Mouse (Mus musculus) cerebellum, postnatal 4 days (tissue): ENCODE measurements around the gene Rab34.
"Not testable (repeated sequence)": the region's sequence is repeated elsewhere in the genome, so short reads cannot be mapped to it uniquely, and the experiment has no call there.

Source experiments
- DNase-seq, 2 experiments: peaks; one replicate each; pipeline ENCODE4 v3.0.0; 2022; ENCODE audit warnings: low spot score in 2 of 2, mixed read lengths in 1 of 2

Rab34 gene

GRCm38 (mm10) chr11:78180081-78180761, 8.0 kb upstream of the Rab34 start:
- no peak for DNase-seq

- DNase-seq, result no peak
These were observed 6.3 kb upstream of the Rab34 start for GRCm38 (mm10) chr11:78181830-78182357.

DNA sequence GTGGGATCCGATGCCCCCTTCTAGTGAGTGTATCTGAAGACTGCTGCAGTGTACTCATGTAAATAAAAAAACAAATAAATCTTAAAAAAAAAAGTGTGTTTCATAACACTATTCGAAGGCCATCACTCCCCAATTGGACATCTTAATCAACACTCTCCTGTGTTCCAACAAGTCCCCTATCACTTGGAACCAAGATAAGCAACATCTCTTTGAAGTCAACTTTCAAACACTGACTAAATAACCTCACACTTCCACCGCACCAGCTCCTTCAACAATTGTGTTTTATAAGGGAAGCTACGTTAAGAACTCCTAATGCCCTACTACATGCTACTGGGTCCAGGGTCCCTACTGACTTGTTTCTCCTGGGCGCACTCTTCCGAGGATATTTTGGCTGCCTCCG, 5.8 kb upstream of the Rab34 start:
- no peak for DNase-seq

- peak in 1 of 2 experiments; percentile 73 for DNase-seq
These were observed 5.0 kb upstream of the Rab34 start, which contains the start of gene Rpl23a for GRCm38 (mm10) chr11:78182961-78183844. TSS of gene Rpl23a (minus strand) at chr11:78183584.

DNA sequence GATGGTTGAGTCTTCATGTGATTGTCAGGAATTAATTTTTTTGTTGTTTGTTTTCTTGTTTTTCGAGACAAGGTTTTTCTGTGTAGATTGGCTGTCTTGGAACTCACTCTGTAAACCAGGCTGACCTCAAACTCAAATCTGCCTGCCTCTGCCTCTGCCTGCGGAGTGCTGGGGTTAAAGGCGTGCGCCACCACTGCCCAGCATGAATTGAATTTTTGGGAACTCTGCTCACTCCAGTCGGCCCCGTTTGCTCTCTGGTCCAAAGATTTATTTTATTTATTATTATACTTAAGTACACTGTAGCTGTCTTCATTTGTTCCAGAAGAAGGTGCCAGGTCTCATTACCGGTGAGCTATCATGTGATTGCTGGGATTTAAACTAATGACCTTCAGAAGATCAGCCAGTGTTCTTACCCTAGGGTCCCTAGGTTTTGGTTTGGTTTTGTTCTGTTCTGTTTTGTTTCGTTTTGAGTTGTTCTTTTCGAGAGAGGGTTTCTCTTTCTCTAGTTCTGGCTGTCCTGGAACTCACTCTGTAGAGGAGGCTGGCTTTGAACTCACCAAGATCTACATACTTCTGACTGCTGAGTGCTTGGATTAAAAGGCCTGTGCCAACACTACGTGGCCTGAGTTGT, 4.2 kb upstream of the Rab34 start:
- DNase-seq, result no peak

DNA sequence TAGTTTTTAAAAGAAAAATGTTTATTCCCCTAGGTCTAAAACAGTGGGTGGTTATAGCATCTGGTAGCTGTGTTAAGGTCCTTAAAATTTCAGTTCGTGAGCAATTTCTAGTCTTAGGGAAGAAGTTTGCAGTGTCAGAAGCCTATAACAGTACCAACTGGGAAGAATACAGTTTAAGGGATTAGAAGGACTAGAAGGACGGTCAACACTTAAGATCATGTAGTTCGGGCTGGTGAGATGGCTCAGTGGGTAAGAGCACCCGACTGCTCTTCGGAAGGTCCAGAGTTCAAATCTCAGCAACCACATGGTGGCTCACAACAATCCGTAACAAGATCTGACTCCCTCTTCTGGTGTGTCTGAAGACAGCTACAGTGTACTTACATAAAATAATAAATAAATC, 3.5 kb upstream of the Rab34 start:
- not testable (repeated sequence) for DNase-seq

GRCm38 (mm10) chr11:78189234-78190040, 1.2 kb downstream of the Rab34 start:
- peak; percentile 53 to 81 for DNase-seq

- no peak for DNase-seq
These were observed 1.8 kb downstream of the Rab34 start for GRCm38 (mm10) chr11:78190041-78190440.

DNA sequence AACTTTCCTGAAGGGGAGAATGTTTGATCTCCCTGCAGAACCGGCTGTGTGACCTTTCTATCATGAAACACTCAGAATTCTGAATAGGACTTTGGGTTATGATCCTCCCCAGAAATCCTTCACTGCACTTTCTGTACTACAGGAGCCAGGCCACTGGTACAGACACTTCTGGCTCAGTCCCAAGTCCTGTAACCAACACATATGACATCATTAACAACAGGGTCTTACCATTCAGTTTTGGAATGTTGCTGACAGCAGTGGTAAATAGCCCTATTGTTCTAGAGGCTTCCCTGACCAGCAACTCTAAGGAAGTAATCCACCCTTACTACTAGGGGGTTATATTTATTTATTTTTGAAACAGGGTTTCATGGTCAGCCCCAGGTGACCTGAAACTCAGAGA, 4.9 kb downstream of the Rab34 start, which contains the start of gene Proca1:
Gene Proca1, plus strand, starts transcription at position 280 of the 400 bp plus-strand sequence.
- DNase-seq, result no peak

DNA sequence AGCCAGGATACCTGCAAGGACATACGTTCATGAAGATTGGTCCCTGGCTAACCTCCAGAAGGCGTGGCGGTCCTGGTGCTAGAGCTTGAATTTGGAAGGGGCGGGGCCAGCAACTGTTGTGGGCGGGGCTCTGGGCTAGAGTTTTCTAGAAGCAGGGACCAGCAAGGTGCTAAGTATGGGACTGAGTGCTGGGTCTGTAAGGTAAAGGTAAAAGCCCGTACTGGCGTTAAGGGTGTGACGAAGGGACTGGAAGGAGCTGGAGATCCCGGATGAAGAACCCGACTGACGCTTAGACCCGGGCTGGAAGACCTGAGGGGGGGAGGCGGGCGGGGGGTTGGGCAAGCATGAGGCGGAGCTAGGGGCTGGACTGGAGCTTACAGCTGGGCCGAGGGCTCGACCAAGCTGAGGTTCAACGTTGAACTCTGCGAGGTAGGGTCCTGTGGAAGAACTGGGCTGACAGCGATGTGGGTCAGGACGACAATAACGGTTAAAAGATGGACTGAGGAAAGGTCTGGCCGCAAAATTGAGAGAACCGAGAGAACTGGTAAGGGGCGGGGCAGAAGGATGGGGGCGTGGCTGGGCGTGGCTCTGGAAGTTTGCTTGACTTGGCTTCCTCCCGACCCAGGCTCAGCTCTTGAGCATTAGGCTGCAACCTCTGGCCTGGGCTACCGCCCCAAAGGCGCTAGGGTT, 6.3 kb downstream of the Rab34 start:
- DNase-seq, result no peak

DNA sequence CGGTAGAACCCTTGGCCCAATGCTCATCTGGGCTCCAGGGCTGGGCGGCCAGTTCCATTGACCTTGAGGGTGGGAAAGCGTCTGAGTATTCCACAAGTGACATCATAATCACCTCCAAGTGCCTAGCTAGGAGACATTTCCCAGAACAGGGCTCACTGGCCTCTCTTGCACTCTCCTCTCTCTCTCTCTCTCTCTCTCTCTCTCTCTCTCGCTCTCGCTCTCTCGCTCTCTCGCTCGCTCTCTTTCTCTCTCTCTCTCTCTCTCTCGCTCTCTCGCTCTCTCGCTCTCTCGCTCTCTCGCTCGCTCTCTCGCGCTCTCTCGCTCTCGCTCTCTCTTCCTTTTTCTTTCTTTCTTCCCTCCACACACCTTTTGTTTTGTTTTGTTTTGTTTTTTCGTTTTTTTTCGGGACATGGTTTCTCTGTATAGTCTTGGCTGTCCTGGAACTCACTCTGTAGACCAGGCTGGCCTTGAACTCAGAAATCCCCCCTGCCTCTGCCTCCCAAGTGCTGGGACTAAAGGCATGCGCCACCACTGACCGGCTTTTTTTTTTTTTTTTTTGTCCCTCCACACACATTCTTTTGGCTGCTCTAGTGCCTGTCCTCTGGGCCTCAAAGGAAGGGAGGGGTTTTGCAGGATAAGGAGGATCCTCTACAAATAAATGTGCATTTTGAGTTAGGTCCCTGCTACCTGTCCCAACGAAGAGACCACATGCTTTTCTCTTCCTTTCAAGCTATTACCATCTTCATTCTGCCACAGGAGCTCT, 7.1 kb downstream of the Rab34 start:
- DNase-seq, result no peak

DNA sequence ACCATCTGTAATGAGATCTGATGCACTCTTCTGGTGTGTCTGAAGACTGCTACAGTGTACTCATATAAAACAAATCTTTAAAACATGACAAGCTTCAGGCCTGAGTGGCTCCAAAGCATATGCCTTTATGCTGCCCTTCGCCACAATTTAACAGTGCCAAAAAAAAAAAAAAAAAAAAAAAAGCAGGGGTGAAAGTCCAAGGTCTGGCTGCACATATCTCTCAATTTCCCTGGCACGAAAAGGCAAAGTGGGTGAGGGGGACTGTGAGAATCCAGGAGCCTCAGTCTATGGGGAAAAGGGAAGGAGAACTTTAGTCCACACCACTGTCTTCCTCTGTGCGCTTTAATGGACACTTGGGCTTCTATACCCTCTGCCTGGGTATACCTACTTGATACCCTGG, 14.1 kb downstream of the Rab34 start:
- no peak for DNase-seq

DNA sequence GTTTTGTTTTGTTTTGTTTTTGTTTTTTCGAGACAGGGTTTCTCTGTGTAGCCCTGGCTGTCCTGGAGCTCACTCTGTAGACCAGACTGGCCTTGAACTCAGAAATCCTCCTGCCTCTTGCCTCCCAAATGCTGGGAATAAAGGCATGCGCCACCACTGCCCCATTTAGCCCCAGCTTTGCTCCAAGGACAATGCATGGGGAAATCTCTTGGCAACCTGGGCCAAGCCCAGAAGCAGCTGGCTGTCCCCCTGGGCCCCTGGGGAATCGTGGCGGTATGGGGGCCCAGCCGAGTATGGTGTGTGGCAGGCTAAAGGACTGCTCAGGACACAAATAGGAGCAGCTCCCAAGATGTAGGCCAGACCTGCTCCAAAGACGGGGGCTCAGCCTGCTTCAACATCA, 16.1 kb downstream of the Rab34 start:
- no peak for DNase-seq

DNA sequence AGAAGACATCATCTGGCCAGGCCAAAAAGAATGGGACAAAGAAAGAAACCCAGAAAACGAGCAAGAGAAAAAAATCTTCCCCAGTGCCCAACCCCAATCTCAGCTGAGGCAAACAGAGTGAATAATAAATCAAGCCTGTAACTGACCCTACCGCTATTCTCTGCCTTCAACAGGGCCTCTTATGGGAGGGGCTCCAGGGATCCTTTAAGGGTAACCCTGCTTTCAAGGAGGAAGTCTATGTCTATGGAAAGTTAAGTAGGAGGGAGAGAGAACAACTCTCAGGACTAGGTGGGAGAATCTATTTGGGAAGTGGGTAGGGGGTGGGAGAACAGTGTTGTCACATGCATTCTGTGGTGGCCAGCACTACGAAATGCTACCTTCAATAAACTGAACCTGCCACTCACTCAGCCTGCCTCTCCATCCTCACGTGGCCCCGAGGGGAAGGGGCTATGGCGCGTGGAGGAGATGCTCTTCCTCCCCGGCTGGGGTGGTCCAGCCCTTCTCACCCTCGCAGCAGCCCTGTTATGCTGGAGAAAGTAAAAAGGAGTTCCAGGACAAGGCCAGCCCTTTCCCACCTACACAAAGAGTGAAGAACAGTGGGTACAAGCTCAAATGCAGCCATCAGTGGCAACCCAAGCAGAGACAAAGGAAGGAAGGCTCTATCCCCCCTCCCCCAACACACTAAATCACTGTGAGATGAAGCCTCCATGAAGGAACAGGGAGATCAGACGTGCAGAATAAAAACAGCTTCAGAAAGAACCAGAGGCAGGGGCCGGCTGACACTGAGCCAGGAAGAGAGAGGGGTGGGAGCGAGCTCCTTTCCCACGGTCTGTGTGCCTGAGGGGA, 17.4 kb downstream of the Rab34 start:
- DNase-seq, result no peak

DNA sequence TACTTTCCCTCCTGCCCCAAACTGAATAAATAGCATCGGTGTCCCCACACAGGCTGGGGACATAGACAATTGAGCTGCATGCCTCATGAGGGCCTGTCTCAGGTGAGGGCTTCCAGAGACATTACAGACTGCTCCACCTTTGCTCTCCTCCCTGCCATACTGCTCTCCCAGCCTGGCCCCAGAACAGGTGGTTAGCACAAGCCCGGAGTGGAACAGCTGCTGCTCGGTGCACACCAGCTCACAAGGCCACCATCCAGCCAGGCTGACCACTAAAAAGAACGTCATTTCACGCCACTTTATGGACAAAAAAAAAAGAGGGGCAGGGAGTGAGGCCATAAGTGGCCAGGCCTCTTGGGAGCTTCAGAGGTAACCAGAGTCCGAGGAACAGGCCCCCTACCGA, 19.0 kb downstream of the Rab34 start:
- DNase-seq, result no peak

GRCm38 (mm10) chr11:78209886-78210285, 21.7 kb downstream of the Rab34 start:
- DNase-seq, result no peak

- no peak for DNase-seq
These were observed 22.4 kb downstream of the Rab34 start for GRCm38 (mm10) chr11:78210615-78211014.

DNA sequence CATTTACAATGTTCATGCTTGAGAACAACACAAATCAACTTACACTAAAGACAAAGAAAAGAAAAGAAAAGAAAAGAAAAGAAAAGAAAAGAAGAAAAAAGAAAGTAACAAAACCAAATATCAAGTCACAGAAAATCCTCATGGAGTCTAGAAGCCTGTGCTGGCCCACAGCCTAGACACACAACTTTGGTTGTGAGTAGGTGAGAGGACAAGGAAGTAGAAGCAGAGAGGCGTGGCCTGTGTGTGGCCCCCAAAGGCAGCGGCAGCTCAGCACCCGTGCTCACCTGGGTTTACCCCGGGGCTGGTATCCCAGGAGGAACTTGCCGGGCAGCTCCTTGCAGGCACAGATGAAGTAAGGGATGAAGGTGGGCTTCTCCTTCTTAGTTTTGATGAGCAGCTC, 23.3 kb downstream of the Rab34 start:
- no peak for DNase-seq
